Mouse (Mus musculus): ENCODE measurements around the gene Pde1a. TPM values are rescaled to one million over a fixed set of nuclear protein-coding genes. Genes with fewer than 3 reads are reported as not detected.

Gene Pde1a
- polyA plus RNA-seq, 1 experiment from 2014 or later = 36.9 TPM

- Histone ChIP-seq H3K36me3 (ENCODE audit: control insufficient read depth, insufficient read depth, low read length) (no peaks in the 10 kb centered on the region), H3K4me3 (ENCODE audit: control insufficient read depth in 1 of 2, insufficient read depth in 1 of 2, low read depth in 1 of 2, low read length in 2 of 2) (no peak overlapping the region), H3K9ac (ENCODE audit: low read length) (no peak overlapping the region), H3K27me3 (ENCODE audit: control insufficient read depth, insufficient read depth, low read length) (no peaks in the 10 kb centered on the region), H3K4me2 (ENCODE audit: low read length) (no peak overlapping the region), H3K9me3 (ENCODE audit: control insufficient read depth, low read length) (no peaks in the 10 kb centered on the region), H3K4me1 (ENCODE audit: control insufficient read depth in 2 of 2, insufficient read depth in 2 of 2, low read length in 2 of 2) (no peaks in the 10 kb centered on the region), H3K27ac (replicated peaks in 1 of 2; ENCODE audit: control insufficient read depth in 1 of 2, insufficient read depth in 1 of 2, low read depth in 2 of 2, low read length in 2 of 2) (no peak overlapping the region)
- 87% methylated on average over 2 of the region's 2 CpGs for WGBS
- ATAC-seq (ENCODE audit: insufficient number of reproducible peaks, insufficient read depth, low FRiP score, low read depth) = no peak
Measured at GRCm38 (mm10) chr2:80074531-80074930, 54.7 kb downstream of the Pde1a start.

- no peak for ATAC-seq (ENCODE audit: insufficient number of reproducible peaks, insufficient read depth, low FRiP score, low read depth)
- Histone ChIP-seq H3K9me3 (ENCODE audit: control insufficient read depth, low read length) (no peaks in the 10 kb centered on the region), H3K4me1 (ENCODE audit: control insufficient read depth in 2 of 2, insufficient read depth in 2 of 2, low read length in 2 of 2) (no peaks in the 10 kb centered on the region), H3K9ac (ENCODE audit: low read length) (no peak overlapping the region), H3K27me3 (ENCODE audit: control insufficient read depth, insufficient read depth, low read length) (no peaks in the 10 kb centered on the region), H3K4me3 (ENCODE audit: control insufficient read depth in 1 of 2, insufficient read depth in 1 of 2, low read depth in 1 of 2, low read length in 2 of 2) (no peak overlapping the region), H3K4me2 (ENCODE audit: low read length) (no peak overlapping the region), H3K27ac (replicated peaks in 1 of 2; ENCODE audit: control insufficient read depth in 1 of 2, insufficient read depth in 1 of 2, low read depth in 2 of 2, low read length in 2 of 2) (no peak overlapping the region), H3K36me3 (ENCODE audit: control insufficient read depth, insufficient read depth, low read length) (no peaks in the 10 kb centered on the region)
- 50% methylated on average over 5 of the region's 5 CpGs for WGBS
Measured at GRCm38 (mm10) chr2:80074046-80074445, 55.2 kb downstream of the Pde1a start.

GRCm38 (mm10) chr2:80073426-80073825 is 55.8 kb downstream of the Pde1a start:
- Histone ChIP-seq H3K27ac (replicated peaks in 1 of 2; ENCODE audit: control insufficient read depth in 1 of 2, insufficient read depth in 1 of 2, low read depth in 2 of 2, low read length in 2 of 2) (no peak overlapping the region), H3K36me3 (ENCODE audit: control insufficient read depth, insufficient read depth, low read length) (no peaks in the 10 kb centered on the region), H3K9me3 (ENCODE audit: control insufficient read depth, low read length) (no peaks in the 10 kb centered on the region), H3K4me2 (ENCODE audit: low read length) (no peak overlapping the region), H3K4me1 (ENCODE audit: control insufficient read depth in 2 of 2, insufficient read depth in 2 of 2, low read length in 2 of 2) (no peaks in the 10 kb centered on the region), H3K9ac (ENCODE audit: low read length) (no peak overlapping the region), H3K4me3 (ENCODE audit: control insufficient read depth in 1 of 2, insufficient read depth in 1 of 2, low read depth in 1 of 2, low read length in 2 of 2) (no peak overlapping the region), H3K27me3 (ENCODE audit: control insufficient read depth, insufficient read depth, low read length) (no peaks in the 10 kb centered on the region)
- no peak for ATAC-seq (ENCODE audit: insufficient number of reproducible peaks, insufficient read depth, low FRiP score, low read depth)
- WGBS = 83% methylated on average over 2 of the region's 2 CpGs

- 42% methylated on average over 3 of the region's 3 CpGs for WGBS
- no peaks in the 10 kb centered on the region for H3K9me3 ChIP-seq (ENCODE audit: control insufficient read depth, low read length)
Measured at GRCm38 (mm10) chr2:80069745-80070144, 59.5 kb downstream of the Pde1a start.

GRCm38 (mm10) chr2:80066449-80066848 is 62.8 kb downstream of the Pde1a start:
- no peak for ATAC-seq (ENCODE audit: insufficient number of reproducible peaks, insufficient read depth, low FRiP score, low read depth)
- WGBS = 50% methylated on average over 4 of the region's 4 CpGs

More at GRCm38 (mm10) chr2:80069745-80070144, 59.5 kb downstream of the Pde1a start:
- Histone ChIP-seq H3K27me3 (ENCODE audit: control insufficient read depth, insufficient read depth, low read length) (no peaks in the 10 kb centered on the region), H3K9ac (ENCODE audit: low read length) (no peak overlapping the region), H3K4me2 (ENCODE audit: low read length) (no peak overlapping the region), H3K4me1 (ENCODE audit: control insufficient read depth in 2 of 2, insufficient read depth in 2 of 2, low read length in 2 of 2) (0 out of 4 replicates have a peak, but pooled peaks cover 0 to 2% of the 10 kb centered on the region in 2 experiments), H3K27ac (replicated peaks in 1 of 2; ENCODE audit: control insufficient read depth in 1 of 2, insufficient read depth in 1 of 2, low read depth in 2 of 2, low read length in 2 of 2) (no peak overlapping the region), H3K36me3 (ENCODE audit: control insufficient read depth, insufficient read depth, low read length) (no peaks in the 10 kb centered on the region), H3K4me3 (ENCODE audit: control insufficient read depth in 1 of 2, insufficient read depth in 1 of 2, low read depth in 1 of 2, low read length in 2 of 2) (no peak overlapping the region)
- no peak for ATAC-seq (ENCODE audit: insufficient number of reproducible peaks, insufficient read depth, low FRiP score, low read depth)

GRCm38 (mm10) chr2:80056062-80056461 is 73.2 kb downstream of the Pde1a start:
- Histone ChIP-seq H3K27me3 (ENCODE audit: control insufficient read depth, insufficient read depth, low read length) (no peaks in the 10 kb centered on the region), H3K4me2 (ENCODE audit: low read length) (no peak overlapping the region), H3K9ac (ENCODE audit: low read length) (no peak overlapping the region), H3K9me3 (ENCODE audit: control insufficient read depth, low read length) (no peaks in the 10 kb centered on the region), H3K27ac (replicated peaks in 1 of 2; ENCODE audit: control insufficient read depth in 1 of 2, insufficient read depth in 1 of 2, low read depth in 2 of 2, low read length in 2 of 2) (no peak overlapping the region), H3K4me1 (ENCODE audit: control insufficient read depth in 2 of 2, insufficient read depth in 2 of 2, low read length in 2 of 2) (peaks cover 0 to 2% of the 10 kb centered on the region in 2 experiments; a peak in 2 of 4 replicates), H3K36me3 (ENCODE audit: control insufficient read depth, insufficient read depth, low read length) (no peaks in the 10 kb centered on the region), H3K4me3 (ENCODE audit: control insufficient read depth in 1 of 2, insufficient read depth in 1 of 2, low read depth in 1 of 2, low read length in 2 of 2) (no peak overlapping the region)
- ATAC-seq (ENCODE audit: insufficient number of reproducible peaks, insufficient read depth, low FRiP score, low read depth) = no peak

More at GRCm38 (mm10) chr2:80066449-80066848, 62.8 kb downstream of the Pde1a start:
- no peak overlapping the region for H3K4me3 ChIP-seq (ENCODE audit: control insufficient read depth in 1 of 2, insufficient read depth in 1 of 2, low read depth in 1 of 2, low read length in 2 of 2)
- no peak overlapping the region for H3K9ac ChIP-seq (ENCODE audit: low read length)
- 0 out of 4 replicates have a peak, but pooled peaks cover 0 to 2% of the 10 kb centered on the region in 2 experiments for H3K4me1 ChIP-seq (ENCODE audit: control insufficient read depth in 2 of 2, insufficient read depth in 2 of 2, low read length in 2 of 2)
- H3K36me3 ChIP-seq (ENCODE audit: control insufficient read depth, insufficient read depth, low read length) = no peaks in the 10 kb centered on the region
- no peak overlapping the region for H3K4me2 ChIP-seq (ENCODE audit: low read length)
- no peaks in the 10 kb centered on the region for H3K9me3 ChIP-seq (ENCODE audit: control insufficient read depth, low read length)
- no peaks in the 10 kb centered on the region for H3K27me3 ChIP-seq (ENCODE audit: control insufficient read depth, insufficient read depth, low read length)
- H3K27ac ChIP-seq (replicated peaks in 1 of 2; ENCODE audit: control insufficient read depth in 1 of 2, insufficient read depth in 1 of 2, low read depth in 2 of 2, low read length in 2 of 2) = no peak overlapping the region

GRCm38 (mm10) chr2:80054042-80054441 is 75.2 kb downstream of the Pde1a start:
- ATAC-seq (ENCODE audit: insufficient number of reproducible peaks, insufficient read depth, low FRiP score, low read depth) = no peak
- H3K4me2 ChIP-seq (ENCODE audit: low read length) = no peak overlapping the region
- peaks cover 0 to 2% of the 10 kb centered on the region in 2 experiments; a peak in 2 of 4 replicates for H3K4me1 ChIP-seq (ENCODE audit: control insufficient read depth in 2 of 2, insufficient read depth in 2 of 2, low read length in 2 of 2)
- WGBS = 53% methylated on average over 3 of the region's 3 CpGs
- H3K4me3 ChIP-seq (ENCODE audit: control insufficient read depth in 1 of 2, insufficient read depth in 1 of 2, low read depth in 1 of 2, low read length in 2 of 2) = no peak overlapping the region
- no peaks in the 10 kb centered on the region for H3K27me3 ChIP-seq (ENCODE audit: control insufficient read depth, insufficient read depth, low read length)
- H3K9ac ChIP-seq (ENCODE audit: low read length) = no peak overlapping the region
- H3K27ac ChIP-seq (replicated peaks in 1 of 2; ENCODE audit: control insufficient read depth in 1 of 2, insufficient read depth in 1 of 2, low read depth in 2 of 2, low read length in 2 of 2) = no peak overlapping the region
- no peaks in the 10 kb centered on the region for H3K9me3 ChIP-seq (ENCODE audit: control insufficient read depth, low read length)
- H3K36me3 ChIP-seq (ENCODE audit: control insufficient read depth, insufficient read depth, low read length) = no peaks in the 10 kb centered on the region

Data from heart, embryonic 14.5 days (tissue).